Mouse (Mus musculus) limb, embryonic 14.5 days (tissue): ENCODE results near the gene Gm11937. TPM values are rescaled to one million over a fixed set of nuclear protein-coding genes. Genes with fewer than 3 reads are reported as not detected.

ENCODE experiments used
- ATAC-seq: fragments of 200-750 bp; cut with Nextera tagmentation; 2 replicates; pipeline ENCODE4 v1.8.0; 2017; ENCODE audit warnings: low read depth, moderate number of reproducible peaks, moderate TSS enrichment; ENCODE audit not compliant: low FRiP score
- DNase-seq: peaks from one replicate; pipeline ENCODE4 v3.0.0-alpha.2; 2015; ENCODE audit warnings: low spot score
- H3K27ac ChIP-seq: fragments of 300-500 bp; sonication (generic); replicated peaks from 2 replicates; pipeline ENCODE4 v1.5.1; 2014; ENCODE audit warnings: low read depth, mild to moderate bottlenecking, low read length, moderate library complexity, mixed read lengths
- H3K27me3 ChIP-seq: fragments of 300-500 bp; sonication (generic); 2 replicates; pipeline ENCODE4 v1.6.1; 2014; ENCODE audit warnings: low read length, mixed read lengths; ENCODE audit not compliant: control insufficient read depth, insufficient read depth
- H3K36me3 ChIP-seq: fragments of 300-500 bp; sonication (generic); 2 replicates; pipeline ENCODE4 v1.6.1; 2014; ENCODE audit warnings: mild to moderate bottlenecking, low read length, moderate library complexity, mixed read lengths; ENCODE audit not compliant: control insufficient read depth, insufficient read depth
- H3K4me1 ChIP-seq: fragments of 300-500 bp; sonication (generic); 2 replicates; pipeline ENCODE4 v1.6.1; 2014; ENCODE audit warnings: antibody characterized with exemption, low read length, mixed read lengths; ENCODE audit not compliant: control insufficient read depth, insufficient read depth
- H3K4me2 ChIP-seq: fragments of 300-500 bp; sonication (generic); replicated peaks from 2 replicates; pipeline ENCODE4 v1.6.1; 2014; ENCODE audit warnings: low read depth, mild to moderate bottlenecking, low read length, moderate library complexity; ENCODE audit not compliant: severe bottlenecking
- H3K4me3 ChIP-seq: fragments of 300-500 bp; sonication (generic); replicated peaks from 2 replicates; pipeline ENCODE4 v1.5.1; 2014; ENCODE audit warnings: low read length
- H3K9ac ChIP-seq: fragments of 300-500 bp; sonication (generic); 2 replicates; pipeline ENCODE4 v1.6.1; 2014; ENCODE audit warnings: mild to moderate bottlenecking, low read depth, low read length, moderate library complexity; ENCODE audit not compliant: severe bottlenecking
- H3K9me3 ChIP-seq: fragments of 300-500 bp; sonication (generic); 2 replicates; pipeline ENCODE4 v1.6.1; 2016; ENCODE audit warnings: low read length; ENCODE audit not compliant: control insufficient read depth
- POLR2A ChIP-seq: fragments of 200-500 bp; IDR thresholded peaks from 2 replicates; pipeline ENCODE4 v1.8.0; 2012; ENCODE audit warnings: inconsistent platforms, mild to moderate bottlenecking, moderate library complexity, borderline replicate concordance; ENCODE audit not compliant: insufficient read depth, insufficient read length; ENCODE audit errors: extremely low read depth
- WGBS: fragments of 180-500 bp; shearing (Covaris S2); extraction: QIAGEN DNeasy Blood & Tissue Kit; methylation state at CpG from one replicate; pipeline ENCODE4 v1.1.7; 2014; 5-methylcytosine and 5-hydroxymethylcytosine counted together
- polyA plus RNA-seq, 2 experiments: library from polyadenylated mRNA; depleted of rRNA in 1 of 2; stranded (reverse) in 1 of 2; unstranded in 1 of 2; fragments of >200 nt; fragmentation: Nextera tagmentation in 1 of 2; extraction: Ambion mirVana in 1 of 2; gene quantifications; 2 replicates each; pipeline versions ENCODE4 v1.2.1 to v1.2.3; 2012 to 2014

Gene Gm11937
- polyA plus RNA-seq, 2 experiments: not detected

- Histone ChIP-seq H3K36me3 (no peaks in the 10 kb centered on the region), H3K4me1 (no peaks in the 10 kb centered on the region), H3K4me3 (no peak within 1 kb of the TSS), H3K4me2 (no peak within 1 kb of the TSS), H3K27ac (no peak within 1 kb of the TSS), H3K27me3 (no peaks in the 10 kb centered on the region), H3K9ac (no peak within 1 kb of the TSS), H3K9me3 (no peaks in the 10 kb centered on the region)
- no peak for DNase-seq
- ATAC-seq: no peak
- WGBS: 46% methylated on average over 3 of the region's 6 CpGs
- no peak for TF ChIP-seq POLR2A
Measured at GRCm38 (mm10) chr11:99590981-99591380, 19.0 kb downstream of the Gm11937 start, which contains the start of gene Krtap1-3. Krtap1-3 (minus strand) TSS chr11:99591339.

- no peak overlapping the region for H3K4me2 ChIP-seq
- WGBS: 90% methylated on average over 7 of the region's 7 CpGs
- no peaks in the 10 kb centered on the region for H3K9me3 ChIP-seq
- H3K4me1 ChIP-seq: no peaks in the 10 kb centered on the region
- ATAC-seq (no peak), DNase-seq (no peak)
- no peaks in the 10 kb centered on the region for H3K27me3 ChIP-seq
- H3K36me3 ChIP-seq: no peaks in the 10 kb centered on the region
- no peak overlapping the region for H3K27ac ChIP-seq
- H3K4me3 ChIP-seq: no peak overlapping the region
- TF ChIP-seq POLR2A: no peak
- no peak overlapping the region for H3K9ac ChIP-seq
Measured at GRCm38 (mm10) chr11:99585096-99585495, 24.9 kb downstream of the Gm11937 start.

DNA sequence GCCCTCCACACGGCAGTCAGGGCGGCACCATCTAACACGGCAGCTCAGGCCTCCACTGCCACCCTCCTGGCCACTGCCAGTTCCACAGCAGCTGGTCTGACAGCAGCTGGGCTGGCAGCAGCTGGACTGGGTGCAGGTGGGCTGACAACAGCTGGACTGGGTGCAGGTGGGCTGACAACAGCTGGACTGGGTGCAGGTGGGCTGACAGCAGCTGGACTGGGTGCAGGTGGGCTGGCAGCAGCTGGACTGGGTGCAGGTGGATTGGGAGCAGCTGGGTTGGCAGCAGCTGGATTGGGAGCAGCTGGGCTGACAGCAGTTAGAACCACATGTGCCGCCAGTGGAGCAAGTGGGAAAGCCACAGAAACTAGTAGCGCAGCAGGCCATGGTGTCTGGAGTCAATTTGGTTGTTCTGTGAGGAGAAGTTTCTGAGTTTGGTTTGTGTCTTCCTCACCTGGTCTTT, 26.7 kb downstream of the Gm11937 start, which contains the start of gene Krtap1-4:
TSS of gene Krtap1-4 (minus strand) at position 410 of the 460 bp plus-strand sequence.
- DNase-seq (no peak), ATAC-seq (no peak)
- Histone ChIP-seq H3K4me3 (no peak within 1 kb of the TSS), H3K9ac (no peak within 1 kb of the TSS), H3K4me2 (no peak within 1 kb of the TSS), H3K27ac (no peak within 1 kb of the TSS), H3K9me3 (no peaks in the 10 kb centered on the region), H3K36me3 (no peaks in the 10 kb centered on the region), H3K27me3 (no peaks in the 10 kb centered on the region), H3K4me1 (no peaks in the 10 kb centered on the region)
- no peak for TF ChIP-seq POLR2A
- WGBS: 65% methylated on average over 5 of the region's 5 CpGs

DNA sequence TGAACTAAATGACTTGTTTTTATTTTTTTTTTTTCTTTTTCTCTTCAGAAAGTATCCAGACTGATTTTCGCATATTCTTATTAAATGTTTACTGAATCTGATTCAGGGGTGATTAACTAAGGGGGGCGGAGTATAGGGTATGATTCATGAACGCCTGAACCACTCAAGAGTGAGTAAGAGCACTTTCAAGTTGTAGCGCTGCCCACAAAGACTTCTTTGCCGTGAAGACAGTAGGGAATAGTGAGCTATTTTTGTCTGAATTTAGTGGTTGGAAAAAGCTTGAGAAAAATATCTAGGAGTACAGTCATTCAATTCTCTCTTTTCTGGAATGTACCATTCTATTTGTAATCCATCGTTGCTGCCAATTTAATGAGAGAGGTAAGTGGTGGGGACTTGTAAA, 28.4 kb downstream of the Gm11937 start:
- no peaks in the 10 kb centered on the region for H3K9me3 ChIP-seq
- 83% methylated on average over 6 of the region's 6 CpGs for WGBS
- TF ChIP-seq POLR2A: no peak
- H3K27me3 ChIP-seq: no peaks in the 10 kb centered on the region
- DNase-seq (no peak), ATAC-seq (no peak)
- no peak overlapping the region for H3K27ac ChIP-seq
- no peak overlapping the region for H3K4me2 ChIP-seq
- no peaks in the 10 kb centered on the region for H3K4me1 ChIP-seq
- H3K9ac ChIP-seq: no peak overlapping the region
- H3K36me3 ChIP-seq: no peaks in the 10 kb centered on the region
- H3K4me3 ChIP-seq: no peak overlapping the region

DNA sequence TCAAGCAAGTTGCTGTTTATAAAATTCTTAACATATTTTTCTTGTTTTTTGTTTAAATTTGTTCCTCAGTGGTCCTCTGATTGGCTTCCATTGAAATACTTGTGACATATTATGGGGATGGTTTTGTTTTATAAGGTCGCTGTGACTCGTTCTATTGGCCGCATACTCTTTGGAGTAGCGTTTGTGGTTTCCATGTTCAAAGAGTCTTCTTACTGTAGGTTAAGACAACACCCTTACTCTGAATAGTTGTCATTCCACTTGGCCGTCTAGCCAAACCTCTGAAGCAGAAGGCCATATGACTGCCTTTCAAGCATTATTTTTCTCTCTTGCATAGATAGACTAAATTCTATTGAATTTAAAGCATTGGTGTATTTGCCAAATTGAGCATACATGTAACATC, 28.9 kb downstream of the Gm11937 start:
- 89% methylated on average over 5 of the region's 5 CpGs for WGBS
- H3K9me3 ChIP-seq: no peaks in the 10 kb centered on the region
- H3K27ac ChIP-seq: no peak overlapping the region
- no peak overlapping the region for H3K9ac ChIP-seq
- H3K36me3 ChIP-seq: no peaks in the 10 kb centered on the region
- H3K4me1 ChIP-seq: no peaks in the 10 kb centered on the region
- no peaks in the 10 kb centered on the region for H3K27me3 ChIP-seq
- DNase-seq: no peak
- no peak for ATAC-seq
- no peak for TF ChIP-seq POLR2A
- no peak overlapping the region for H3K4me2 ChIP-seq
- no peak overlapping the region for H3K4me3 ChIP-seq

GRCm38 (mm10) chr11:99580636-99581035, 29.4 kb downstream of the Gm11937 start, which contains the start of gene Krtap1-5:
Krtap1-5 (minus strand) TSS chr11:99581016.
- H3K9me3 ChIP-seq: no peaks in the 10 kb centered on the region
- no peak for ATAC-seq
- H3K27ac ChIP-seq: no peak within 1 kb of the TSS
- TF ChIP-seq POLR2A: no peak
- no peak within 1 kb of the TSS for H3K4me2 ChIP-seq
- no peaks in the 10 kb centered on the region for H3K27me3 ChIP-seq
- no peak for DNase-seq
- H3K4me1 ChIP-seq: no peaks in the 10 kb centered on the region
- no peak within 1 kb of the TSS for H3K4me3 ChIP-seq
- no peak within 1 kb of the TSS for H3K9ac ChIP-seq
- H3K36me3 ChIP-seq: no peaks in the 10 kb centered on the region
- 68% methylated on average over 3 of the region's 6 CpGs for WGBS
